Mouse (Mus musculus): ENCODE data around the gene Dlg5.

Dlg5 gene

GRCm38 (mm10) chr14:24245177-24246081 is at the start of gene Dlg5:
Dlg5 (minus strand) TSS chr14:24245920.
- DNase-seq (ENCODE audit: low read depth), result no peak

- DNase-seq (ENCODE audit: low read depth), result no peak
Measured at GRCm38 (mm10) chr14:24293631-24294030, 47.9 kb upstream of the Dlg5 start.

- DNase-seq (ENCODE audit: low read depth), result no peak
Measured at GRCm38 (mm10) chr14:24292914-24293313, 47.2 kb upstream of the Dlg5 start, which contains the start of gene E330034G19Rik. E330034G19Rik (plus strand) TSS chr14:24293214.

- no peak for DNase-seq (ENCODE audit: low read depth)
Measured at GRCm38 (mm10) chr14:24290726-24291125, 45.0 kb upstream of the Dlg5 start.

GRCm38 (mm10) chr14:24286136-24286535 is 40.4 kb upstream of the Dlg5 start:
- DNase-seq (ENCODE audit: low read depth), result no peak

- DNase-seq (ENCODE audit: low read depth), result no peak
Measured at GRCm38 (mm10) chr14:24282276-24282675, 36.6 kb upstream of the Dlg5 start.

GRCm38 (mm10) chr14:24281278-24281677 is 35.6 kb upstream of the Dlg5 start:
- no peak for DNase-seq (ENCODE audit: low read depth)

GRCm38 (mm10) chr14:24275534-24275933 is 29.8 kb upstream of the Dlg5 start:
- DNase-seq (ENCODE audit: low read depth), result no peak

- no peak for DNase-seq (ENCODE audit: low read depth)
Measured at GRCm38 (mm10) chr14:24273575-24273974, 27.9 kb upstream of the Dlg5 start.

- no peak for DNase-seq (ENCODE audit: low read depth)
Measured at GRCm38 (mm10) chr14:24269571-24269970, 23.9 kb upstream of the Dlg5 start.

GRCm38 (mm10) chr14:24262915-24263314 is 17.2 kb upstream of the Dlg5 start:
- DNase-seq (ENCODE audit: low read depth), result no peak

GRCm38 (mm10) chr14:24262382-24262781 is 16.7 kb upstream of the Dlg5 start:
- no peak for DNase-seq (ENCODE audit: low read depth)

GRCm38 (mm10) chr14:24260391-24260790 is 14.7 kb upstream of the Dlg5 start:
- DNase-seq (ENCODE audit: low read depth), result no peak

- DNase-seq (ENCODE audit: low read depth), result no peak
Measured at GRCm38 (mm10) chr14:24255956-24256355, 10.2 kb upstream of the Dlg5 start.

- peak; percentile 53 for DNase-seq (ENCODE audit: low read depth)
Measured at GRCm38 (mm10) chr14:24253611-24254202, 8.0 kb upstream of the Dlg5 start.

- no peak for DNase-seq (ENCODE audit: low read depth)
Measured at GRCm38 (mm10) chr14:24251326-24251725, 5.6 kb upstream of the Dlg5 start.

- DNase-seq (ENCODE audit: low read depth), result no peak
Measured at GRCm38 (mm10) chr14:24249926-24250325, 4.2 kb upstream of the Dlg5 start.

- DNase-seq (ENCODE audit: low read depth), result no peak
Measured at GRCm38 (mm10) chr14:24244330-24245176, 1.2 kb downstream of the Dlg5 start.

- no peak for DNase-seq (ENCODE audit: low read depth)
Measured at GRCm38 (mm10) chr14:24242016-24242415, 3.7 kb downstream of the Dlg5 start.

- DNase-seq (ENCODE audit: low read depth), result no peak
Measured at GRCm38 (mm10) chr14:24240831-24241230, 4.9 kb downstream of the Dlg5 start.

- DNase-seq (ENCODE audit: low read depth), result no peak
Measured at GRCm38 (mm10) chr14:24239651-24240050, 6.1 kb downstream of the Dlg5 start.

GRCm38 (mm10) chr14:24235954-24236353 is 9.8 kb downstream of the Dlg5 start:
- DNase-seq (ENCODE audit: low read depth), result no peak
